Mouse (Mus musculus) cerebellum, adult 2 months (tissue): ENCODE measurements around the gene Tspan14.

ENCODE experiments used
- CTCF ChIP-seq: fragments of 200-500 bp; IDR thresholded peaks from 2 replicates; pipeline ENCODE4 v1.5.1; 2011; ENCODE audit warnings: low read depth, mild to moderate bottlenecking, control low read depth, low read length, moderate library complexity, borderline replicate concordance; ENCODE audit not compliant: insufficient read depth
- POLR2A ChIP-seq: fragments of 200-500 bp; IDR thresholded peaks from 2 replicates; pipeline ENCODE4 v1.6.1; 2011; ENCODE audit warnings: low read length, control low read depth, borderline replicate concordance; ENCODE audit not compliant: insufficient read depth

- TF ChIP-seq CTCF (no peak), POLR2A (no peak)
Measured at GRCm38 (mm10) chr14:40988780-40989179, 22.2 kb upstream of the Tspan14 start.
